Mouse (Mus musculus): Measurements from ENCODE around the gene Dock1. TPM values are rescaled to one million over a fixed set of nuclear protein-coding genes. Genes with fewer than 3 reads are reported as not detected.

Gene Dock1
- total RNA-seq, 4 experiments from 2014 or later: 25.9 to 27.8 (median 27.2) TPM

DNA sequence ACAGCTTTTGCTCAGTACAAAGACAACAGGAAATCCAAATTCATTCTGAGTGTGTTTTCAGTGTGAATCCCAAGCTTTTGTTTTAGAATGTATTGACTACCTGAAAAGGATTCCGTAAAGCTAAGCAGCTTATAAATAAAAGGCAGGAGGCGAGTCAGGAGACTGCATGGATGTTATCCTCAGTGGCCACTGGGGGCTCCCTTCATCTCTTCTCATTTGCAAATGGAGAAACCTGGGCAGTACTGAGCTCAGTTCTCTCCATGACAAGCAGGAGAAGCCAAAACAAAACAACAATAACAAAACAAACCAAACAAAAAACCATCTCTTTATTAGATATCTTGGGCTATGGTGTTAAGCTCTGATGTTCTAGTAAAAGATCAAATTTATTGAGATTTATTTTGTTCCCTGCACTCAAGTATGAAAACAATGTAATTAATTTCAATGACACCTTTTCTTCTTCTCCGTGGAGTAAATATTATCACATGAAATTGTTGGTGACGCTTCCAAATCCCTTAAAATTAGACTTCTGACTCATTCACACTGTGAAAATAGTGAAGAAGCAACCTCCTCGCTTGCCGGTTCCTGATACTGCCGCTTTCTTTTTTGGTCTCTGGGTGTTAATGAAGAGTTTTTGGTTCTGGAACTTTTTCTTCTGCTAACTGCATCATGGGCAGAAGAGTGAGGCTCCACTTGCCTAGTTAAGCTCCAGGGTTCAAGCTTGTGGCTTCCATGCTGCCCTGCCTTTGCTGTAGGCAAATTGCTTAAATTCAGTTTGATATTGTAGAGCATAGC lies 275.7 kb downstream of the Dock1 start:
- DNase-seq (ENCODE audit: low spot score in 2 of 2): no peak

DNA sequence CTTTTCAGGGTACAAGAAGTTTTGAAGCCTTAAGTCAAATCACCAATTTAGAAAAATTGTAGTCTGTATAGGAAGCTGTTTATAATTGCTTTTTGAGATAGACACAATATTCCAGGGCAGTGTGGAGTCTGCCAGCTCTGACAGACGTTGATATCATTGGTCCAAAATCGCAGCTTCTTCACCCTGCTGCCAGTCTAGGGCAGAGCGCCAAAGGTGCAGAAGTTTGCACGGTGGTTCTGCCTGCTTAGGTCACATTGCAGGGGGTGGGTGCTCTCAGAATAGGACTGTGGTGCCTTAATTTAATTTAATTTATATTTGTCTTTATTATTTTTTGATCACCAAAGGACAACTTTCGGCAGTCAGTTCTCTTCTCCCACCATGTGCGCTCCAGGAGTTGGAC lies 288.6 kb downstream of the Dock1 start:
- no peak for DNase-seq (ENCODE audit: low spot score in 2 of 2)

DNA sequence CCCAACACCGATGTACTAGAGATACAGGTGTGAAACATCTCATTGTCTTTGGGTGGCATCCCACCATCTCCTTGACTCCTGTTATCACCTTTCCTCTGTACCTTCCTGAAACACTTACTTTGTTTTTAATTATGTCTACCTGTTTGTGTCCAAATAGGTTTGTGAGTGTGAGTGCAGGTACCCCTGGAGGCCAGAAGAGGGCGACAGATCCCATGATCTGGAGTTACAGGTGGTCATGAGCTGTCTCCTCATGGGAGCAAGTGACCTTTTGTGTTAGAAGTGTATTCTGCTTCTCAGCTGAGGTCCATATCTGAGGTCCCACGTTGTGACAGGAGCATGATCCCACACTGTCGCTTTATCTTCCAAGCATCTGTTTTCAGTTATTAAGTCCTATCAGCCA lies 290.4 kb downstream of the Dock1 start:
- DNase-seq (ENCODE audit: low spot score in 2 of 2): no peak

DNA sequence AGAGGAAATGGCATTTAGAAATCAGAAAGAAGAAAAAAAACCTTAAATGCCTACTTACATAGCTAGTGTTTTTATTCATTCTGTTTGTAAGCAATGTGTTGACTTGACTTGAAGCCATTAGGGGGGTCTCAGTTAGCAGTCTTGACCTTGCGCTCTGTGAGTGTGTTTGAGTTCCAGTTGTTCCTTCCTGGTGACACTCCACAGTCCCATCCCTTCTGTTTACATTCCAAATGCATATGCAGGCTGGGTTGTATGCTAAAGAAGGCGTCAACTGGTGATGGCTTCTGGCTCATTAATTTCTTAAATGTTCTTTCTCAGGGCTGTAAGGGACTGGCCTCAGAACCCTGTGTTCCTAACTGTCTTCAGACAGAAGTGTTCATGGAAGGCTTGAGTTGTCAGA lies 291.2 kb downstream of the Dock1 start:
- DNase-seq (ENCODE audit: low spot score in 2 of 2): no peak

DNA sequence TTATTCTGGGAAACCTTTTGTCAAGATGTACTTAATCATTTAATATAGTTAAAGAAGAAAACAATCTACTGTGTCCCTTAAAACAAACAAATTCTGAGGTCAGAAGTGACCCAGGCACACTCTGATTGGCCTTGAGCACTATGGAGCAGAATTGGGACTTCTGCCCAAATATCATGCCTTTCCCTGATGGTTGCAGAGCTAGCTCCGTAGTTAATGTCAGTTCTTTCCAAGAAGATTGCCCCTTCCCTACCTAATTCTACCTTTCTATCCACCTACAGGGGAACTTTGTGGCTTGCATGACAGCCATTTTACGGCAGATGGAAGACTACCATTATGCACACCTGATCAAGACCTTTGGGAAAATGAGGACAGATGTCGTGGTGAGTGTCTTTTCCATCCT lies 319.8 kb downstream of the Dock1 start:
- DNase-seq (ENCODE audit: low spot score in 2 of 2): no peak

DNA sequence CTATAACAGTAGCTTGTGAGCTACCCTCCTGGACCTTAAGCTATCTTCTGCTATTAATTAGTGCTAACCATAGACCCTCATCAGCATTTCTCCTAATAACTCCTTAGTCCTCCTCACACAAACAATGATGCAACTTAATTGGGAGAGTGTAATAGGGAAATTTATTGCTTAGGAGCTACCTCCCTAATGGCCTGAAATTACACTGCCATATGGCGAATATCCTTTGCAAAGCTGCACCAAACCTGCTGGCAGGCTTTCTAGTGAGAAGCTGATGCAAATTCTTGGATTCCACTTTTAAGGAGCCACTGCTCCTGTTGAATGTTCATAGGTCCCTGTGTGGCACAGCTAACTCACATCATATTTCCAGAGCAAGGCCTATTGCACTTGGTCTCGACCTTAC lies 320.5 kb downstream of the Dock1 start:
- DNase-seq (ENCODE audit: low spot score in 2 of 2): no peak

DNA sequence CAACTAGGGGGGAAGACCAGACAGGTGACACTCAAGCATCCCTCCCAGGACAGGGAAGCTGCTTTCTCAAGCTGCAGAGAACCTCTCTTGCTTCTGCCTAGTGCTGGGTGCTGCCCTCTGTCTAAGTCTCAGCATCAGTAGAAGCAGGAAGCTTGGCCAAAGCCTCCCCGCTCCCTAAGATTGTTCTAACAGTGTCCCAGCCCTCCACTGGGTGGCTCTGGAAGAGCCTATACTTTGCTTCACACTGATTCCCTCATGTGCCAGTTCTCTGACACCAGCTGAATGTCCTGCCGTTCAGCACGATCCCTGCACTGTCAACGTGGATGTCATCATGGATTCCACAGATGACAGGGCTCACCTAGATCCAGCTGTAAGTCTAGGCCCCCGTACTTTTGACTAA lies 324.5 kb downstream of the Dock1 start:
- no peak for DNase-seq (ENCODE audit: low spot score in 2 of 2)

DNA sequence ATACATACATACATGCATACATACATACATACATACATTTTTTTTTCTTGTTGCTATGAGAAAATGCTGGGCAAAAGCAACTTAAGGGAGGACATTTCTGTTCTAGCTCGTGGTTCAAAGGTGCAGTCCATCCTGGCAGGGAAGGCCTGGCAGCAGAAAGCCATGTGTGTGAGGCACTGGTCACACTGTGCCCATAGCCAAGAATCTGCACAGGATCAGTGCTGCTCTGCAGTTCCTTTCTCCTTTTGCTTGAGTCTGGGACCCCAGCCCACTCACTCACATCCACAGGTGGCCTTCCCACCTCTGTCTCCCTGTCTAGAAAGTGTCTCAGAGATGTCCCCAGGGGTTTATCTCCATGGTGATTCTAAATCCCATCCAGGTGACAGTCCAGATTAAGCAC lies 331.8 kb downstream of the Dock1 start:
- DNase-seq (ENCODE audit: low spot score in 2 of 2): no peak

DNA sequence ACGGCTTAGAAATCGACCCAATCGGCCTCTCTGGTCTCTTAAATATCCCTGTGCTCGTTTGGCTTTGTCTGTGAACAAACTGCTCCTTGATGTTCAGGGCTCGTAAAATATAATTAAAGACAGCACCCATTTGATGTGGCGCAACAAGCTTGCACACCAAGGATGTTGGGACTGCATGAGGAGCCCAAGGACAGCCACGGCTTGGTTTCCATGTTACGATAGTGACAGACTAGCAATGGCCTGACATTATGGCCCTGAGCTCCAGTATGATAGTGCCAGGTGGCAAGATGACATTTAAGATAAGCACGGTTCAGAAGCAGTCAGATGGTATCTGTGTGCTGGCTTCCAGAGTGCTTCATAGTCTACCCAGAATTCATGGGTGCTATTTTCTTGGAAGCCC lies 332.4 kb downstream of the Dock1 start:
- DNase-seq (ENCODE audit: low spot score in 2 of 2): no peak

DNA sequence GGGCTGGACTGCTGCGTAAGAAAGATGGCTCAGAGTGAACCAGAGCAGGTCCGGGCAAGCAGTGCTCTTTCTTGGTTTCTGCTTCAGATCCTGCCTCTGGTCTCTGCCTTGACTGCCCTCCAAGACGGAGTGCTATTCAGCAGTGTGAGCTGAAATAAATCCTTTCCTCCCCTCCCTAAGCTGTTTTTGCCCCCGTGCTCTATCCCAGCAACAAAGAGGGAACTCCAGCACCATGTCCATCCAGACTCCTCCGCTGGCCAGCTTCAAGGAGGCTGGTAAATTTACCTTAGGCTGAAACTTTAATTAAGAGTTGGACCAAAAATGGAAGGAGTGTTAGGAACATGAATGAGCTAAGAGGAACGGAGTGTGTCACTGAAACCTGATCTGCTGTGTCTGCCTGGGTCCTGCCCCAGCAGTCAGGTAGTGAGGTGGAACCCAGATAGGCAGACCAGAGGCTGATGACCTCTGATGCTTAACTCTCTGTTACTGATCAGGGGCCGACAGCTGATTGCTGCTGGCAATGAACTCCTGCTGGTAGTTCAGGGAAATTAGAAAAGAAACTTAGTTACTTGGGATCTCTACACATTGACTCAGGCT lies 335.6 kb downstream of the Dock1 start:
- no peak for DNase-seq (ENCODE audit: low spot score in 2 of 2)

DNA sequence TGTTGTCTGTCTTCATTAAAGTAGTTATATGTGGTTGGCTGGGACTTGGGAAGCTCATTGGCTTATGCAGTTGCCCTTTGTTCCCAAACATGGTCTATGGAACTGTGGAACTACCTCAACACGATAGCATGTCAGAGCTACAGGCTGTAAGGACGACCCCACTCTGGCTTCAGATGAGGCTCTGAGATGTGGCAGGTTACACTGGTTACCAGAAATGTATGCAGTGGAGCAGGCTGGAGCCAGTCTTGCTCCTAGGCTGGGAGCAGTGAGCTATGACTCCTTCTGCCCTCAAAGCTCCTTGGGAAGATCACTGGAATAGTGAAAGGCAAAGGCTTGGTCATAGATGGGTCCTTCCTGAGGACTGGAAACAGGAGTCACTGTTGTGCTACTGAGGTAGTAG lies 337.6 kb downstream of the Dock1 start:
- DNase-seq (ENCODE audit: low spot score in 2 of 2): no peak

DNA sequence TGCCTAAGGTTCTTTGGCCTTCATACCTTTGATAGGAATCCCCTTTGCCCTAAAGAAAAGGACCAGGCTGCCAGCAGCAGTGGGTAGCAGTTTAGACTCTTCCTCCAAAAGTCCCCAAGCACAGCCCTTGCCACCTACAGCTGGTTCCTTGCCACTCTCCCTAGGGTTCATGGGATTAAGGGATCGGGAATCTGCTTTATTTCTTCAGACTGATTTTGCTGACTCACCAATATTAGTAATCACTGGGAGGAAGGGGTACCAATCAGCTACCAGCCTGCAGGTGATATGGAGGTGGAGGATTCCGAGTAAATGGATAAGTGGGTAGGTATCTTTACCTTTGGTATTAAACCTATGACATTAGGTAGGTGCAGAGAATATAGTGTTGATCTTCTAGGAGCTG lies 340.5 kb downstream of the Dock1 start:
- DNase-seq (ENCODE audit: low spot score in 2 of 2): no peak

DNA sequence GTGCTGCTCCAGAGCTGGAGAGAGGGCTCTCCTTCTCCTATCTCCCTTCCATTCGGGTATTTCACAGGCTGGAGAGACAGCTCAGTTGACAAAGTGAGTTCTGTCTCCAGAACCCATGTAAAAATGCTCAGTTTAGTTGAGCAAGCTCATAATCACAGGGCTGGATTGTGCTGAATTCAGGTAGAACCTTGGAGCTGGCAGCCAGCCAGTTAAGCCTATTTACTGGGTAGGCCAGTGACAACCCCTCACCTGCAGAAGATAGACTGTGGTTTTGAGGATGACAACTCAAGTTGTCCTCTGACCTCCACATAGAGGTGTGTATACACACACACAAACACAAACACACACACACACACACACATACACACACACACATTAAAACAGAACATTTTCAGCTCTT lies 347.1 kb downstream of the Dock1 start:
- DNase-seq (ENCODE audit: low spot score in 2 of 2): no peak

DNA sequence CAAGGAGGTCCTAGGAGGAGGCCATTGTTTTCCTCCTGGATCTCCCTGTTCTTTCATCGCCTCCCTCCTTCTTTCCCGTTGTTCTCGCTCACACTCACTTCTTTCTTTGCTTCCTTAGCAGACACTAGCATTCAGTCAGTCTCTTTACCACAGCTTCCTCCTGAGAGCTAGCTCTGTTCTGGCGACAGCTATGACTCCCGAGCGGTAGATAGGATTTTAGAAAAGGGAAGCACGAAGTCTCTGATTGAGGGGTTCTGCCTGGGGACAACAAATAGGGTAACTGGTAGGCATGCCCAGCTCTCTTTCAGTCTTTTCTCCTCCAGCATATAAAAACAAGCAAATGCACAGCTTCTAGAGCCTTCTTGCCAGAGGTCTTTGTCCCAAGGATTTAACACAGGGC lies 350.3 kb downstream of the Dock1 start:
- no peak for DNase-seq (ENCODE audit: low spot score in 2 of 2)

DNA sequence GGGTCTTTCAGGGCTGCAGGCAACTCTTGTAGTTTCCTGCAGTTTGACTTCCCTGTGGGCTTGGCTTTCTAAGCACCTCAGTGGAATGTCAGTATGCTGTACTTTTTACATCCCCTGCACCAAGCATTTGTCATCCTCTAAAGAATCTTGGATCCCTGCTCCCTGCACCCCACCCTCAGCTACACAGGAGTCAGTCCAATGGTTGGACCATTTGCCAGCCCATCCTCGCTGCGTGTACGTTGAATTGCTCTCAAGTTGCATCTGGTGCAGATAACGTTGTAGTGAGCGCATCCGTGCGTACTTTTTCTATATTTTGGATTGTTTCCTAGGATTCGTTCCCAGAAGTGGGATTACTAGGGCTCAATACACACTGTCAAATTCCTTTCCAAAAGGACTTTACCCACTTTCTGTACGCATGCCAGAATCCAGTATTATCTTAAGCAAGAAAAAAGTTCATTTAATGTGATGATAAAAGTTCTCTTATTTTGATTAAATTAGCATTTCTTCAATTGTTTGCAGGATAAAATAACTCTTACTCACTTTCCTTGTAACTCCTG lies 351.2 kb downstream of the Dock1 start:
- no peak for DNase-seq (ENCODE audit: low spot score in 2 of 2)

DNA sequence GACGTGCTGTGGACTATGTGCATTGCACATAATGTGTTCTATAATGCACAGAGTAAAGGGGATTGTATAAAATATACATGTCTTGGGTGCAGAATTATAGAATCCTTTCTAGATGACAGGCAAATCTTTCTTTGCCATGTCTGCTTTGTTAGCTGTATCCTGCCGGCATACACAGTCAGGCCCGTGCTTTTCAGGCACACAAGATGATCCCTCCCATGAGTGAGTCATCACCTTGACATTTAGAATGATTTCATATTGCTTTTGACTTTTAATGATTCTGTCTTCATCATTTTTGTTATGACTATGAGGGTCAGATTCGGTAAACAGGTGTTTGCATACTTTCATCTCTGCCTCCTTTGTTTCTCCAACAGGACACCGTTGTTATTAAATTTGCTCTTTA lies 354.1 kb downstream of the Dock1 start:
- no peak for DNase-seq (ENCODE audit: low spot score in 2 of 2)

DNA sequence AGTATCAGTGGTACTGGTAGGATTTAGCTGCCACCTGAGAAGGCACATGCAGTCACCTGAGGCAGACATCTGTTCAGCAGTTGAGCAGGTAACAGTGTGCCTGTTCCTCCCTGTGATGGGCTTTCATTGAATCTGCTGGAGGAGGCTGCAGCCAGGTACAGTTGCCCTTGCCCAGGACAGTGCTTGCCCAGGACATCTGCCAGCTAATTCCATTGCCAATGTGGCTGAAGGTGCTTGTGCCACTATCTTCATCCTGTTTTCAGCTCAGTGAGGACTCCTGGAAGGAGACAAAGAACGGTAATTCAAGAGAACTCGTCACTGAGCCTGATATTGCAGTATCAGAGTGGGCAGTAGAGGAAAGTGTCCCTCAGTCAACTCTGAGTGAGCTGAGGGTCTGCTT lies 358.3 kb downstream of the Dock1 start:
- no peak for DNase-seq (ENCODE audit: low spot score in 2 of 2)

DNA sequence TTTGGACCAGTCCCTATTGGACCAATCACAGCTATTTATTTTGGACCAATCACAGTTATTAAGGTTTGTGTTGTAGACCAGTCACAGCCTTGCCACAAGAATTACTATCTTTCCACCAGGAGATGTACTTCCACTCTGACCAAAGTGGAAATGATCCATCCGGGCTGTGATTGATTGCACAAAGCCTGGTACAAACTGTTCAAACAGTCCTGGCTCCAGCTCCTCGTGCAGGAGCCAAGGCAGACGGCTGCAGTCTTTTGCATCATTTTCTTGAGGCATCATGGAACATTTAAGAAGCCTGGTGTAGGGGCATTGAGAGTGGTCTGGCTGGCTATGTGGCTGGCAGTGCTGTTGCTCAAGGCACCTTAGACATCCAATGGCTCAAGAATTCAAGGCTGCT lies 358.7 kb downstream of the Dock1 start:
- no peak for DNase-seq (ENCODE audit: low spot score in 2 of 2)

DNA sequence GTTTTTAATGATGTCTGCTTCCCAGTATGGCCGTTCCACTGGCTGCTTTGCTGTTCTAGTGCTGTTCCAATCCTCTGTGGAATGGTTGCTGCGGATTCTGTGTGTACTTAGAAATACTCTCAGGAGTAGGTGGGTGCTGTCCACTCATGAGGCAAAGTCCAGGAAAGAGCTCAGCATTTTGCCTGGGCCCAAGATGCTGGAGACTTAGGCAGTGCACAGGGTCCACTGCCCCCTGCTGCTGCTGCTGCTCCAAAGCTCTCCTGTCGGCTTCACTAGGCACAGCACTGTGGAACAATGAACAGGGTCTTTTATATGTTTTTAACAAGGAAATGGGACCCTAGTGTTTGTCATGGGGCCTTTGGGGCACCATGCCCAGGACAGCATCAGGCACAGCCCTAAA lies 361.0 kb downstream of the Dock1 start:
- no peak for DNase-seq (ENCODE audit: low spot score in 2 of 2)

DNA sequence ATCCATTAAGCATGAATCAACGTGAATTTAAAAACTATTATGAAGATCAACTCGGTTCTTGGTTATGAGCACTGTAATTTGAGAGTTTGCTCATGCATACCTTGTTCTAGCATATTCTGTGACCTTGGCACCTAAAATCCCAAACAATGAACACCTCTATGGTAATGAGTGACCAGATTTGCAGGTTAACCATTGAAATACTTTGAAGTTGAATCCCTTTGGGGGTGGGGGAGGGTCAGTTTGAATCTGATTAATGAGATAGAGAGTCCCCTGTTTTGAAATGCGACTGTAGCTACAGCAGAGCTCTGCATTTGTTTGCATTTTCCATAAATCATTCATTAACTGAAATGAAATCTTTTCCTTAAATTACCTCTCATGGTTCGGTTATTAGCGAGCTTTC lies 364.4 kb downstream of the Dock1 start:
- DNase-seq (ENCODE audit: low spot score in 2 of 2): no peak

DNA sequence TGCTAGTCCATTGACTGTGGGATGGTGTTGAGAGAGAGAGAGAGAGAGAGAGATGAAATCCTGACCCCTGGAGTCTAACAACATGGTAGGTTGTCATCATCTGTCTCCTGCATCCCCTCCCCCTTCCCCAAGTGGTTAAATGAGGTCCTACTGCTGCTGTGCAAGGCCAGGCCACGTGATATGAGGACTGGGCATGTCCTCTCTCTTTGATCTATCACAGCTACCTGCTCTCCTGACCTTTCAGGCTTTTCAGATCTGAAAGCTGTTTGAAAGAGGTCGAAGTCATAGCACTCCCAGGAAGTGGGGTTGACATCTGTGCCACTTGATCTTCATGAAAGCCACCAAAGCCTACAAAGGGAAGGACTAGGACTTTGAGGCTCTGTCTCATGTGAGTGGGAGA lies 365.2 kb downstream of the Dock1 start:
- no peak for DNase-seq (ENCODE audit: low spot score in 2 of 2)

DNA sequence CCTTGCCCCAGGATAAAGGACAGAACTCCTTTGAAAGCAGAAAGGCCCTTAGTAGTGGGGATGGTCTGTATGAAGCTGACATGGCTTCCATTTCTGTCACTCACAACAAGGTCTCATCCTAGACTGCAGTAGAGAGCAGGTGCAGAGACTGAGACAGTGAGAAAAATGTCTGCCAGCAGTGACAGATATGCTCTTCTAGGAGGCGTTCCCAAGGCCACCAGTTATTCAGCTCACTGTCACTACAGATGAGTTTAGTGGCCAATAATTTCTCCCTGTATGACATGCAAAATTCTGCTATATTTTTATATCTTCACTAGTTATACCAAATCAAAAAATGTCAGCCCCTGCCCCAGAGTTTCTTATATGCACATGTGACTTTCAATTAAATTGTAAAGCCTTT lies 368.5 kb downstream of the Dock1 start:
- DNase-seq (ENCODE audit: low spot score in 2 of 2): no peak

Measured in left cerebral cortex, adult 8-10 months (tissue).